Mouse (Mus musculus) cerebellum, adult 2 months (tissue): ENCODE measurements around the gene Gm16181.

Experiments used
- CTCF ChIP-seq: fragments of 200-500 bp; IDR thresholded peaks from 2 replicates; pipeline ENCODE4 v1.5.1; 2011; ENCODE audit warnings: low read depth, mild to moderate bottlenecking, control low read depth, low read length, moderate library complexity, borderline replicate concordance; ENCODE audit not compliant: insufficient read depth
- POLR2A ChIP-seq: fragments of 200-500 bp; IDR thresholded peaks from 2 replicates; pipeline ENCODE4 v1.6.1; 2011; ENCODE audit warnings: low read length, control low read depth, borderline replicate concordance; ENCODE audit not compliant: insufficient read depth

DNA sequence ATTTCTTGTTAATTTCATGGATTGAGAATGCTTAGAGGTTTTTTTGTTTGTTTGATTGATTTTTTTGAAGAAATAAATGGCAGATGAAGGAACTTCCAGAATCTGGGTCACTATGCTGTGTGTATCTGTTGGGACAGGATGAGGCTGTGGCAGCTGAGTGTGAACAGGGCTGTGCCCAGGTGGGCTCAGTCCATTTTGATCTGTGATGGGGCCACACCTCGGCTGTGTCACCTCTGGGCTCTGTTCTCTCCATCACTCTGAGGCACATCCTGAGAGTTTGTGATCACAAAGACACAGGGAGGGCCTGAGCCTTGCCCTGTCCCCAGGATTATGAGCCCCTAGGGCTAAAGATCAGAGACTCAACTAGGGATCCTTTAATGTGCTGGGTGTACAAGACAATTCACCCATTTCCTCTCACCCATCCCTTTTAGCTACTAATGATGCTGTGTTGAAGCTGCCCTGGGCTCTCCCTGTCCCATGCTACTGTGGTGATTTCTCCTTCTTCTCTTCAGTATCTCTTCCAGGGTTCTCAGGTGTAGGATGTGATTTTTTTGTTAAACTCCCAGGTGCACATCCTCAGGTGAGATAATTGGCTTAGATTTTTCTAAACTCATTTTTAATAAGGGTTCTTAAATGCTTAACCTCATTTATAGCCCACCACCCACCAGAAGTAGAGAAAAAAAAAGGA lies 46.9 kb downstream of the Gm16181 start:
- TF ChIP-seq POLR2A = no peak
- no peak for TF ChIP-seq CTCF
